Mouse (Mus musculus): ENCODE results near the gene Zbtb38. TPM values are rescaled to one million over a fixed set of nuclear protein-coding genes. Genes with fewer than 3 reads are reported as not detected.
"Not testable (repeated sequence)": the region's sequence is repeated elsewhere in the genome, so short reads cannot be mapped to it uniquely, and the experiment has no call there.

Zbtb38 gene
- total RNA-seq, 2 experiments from 2014 or later, result 28.5 to 35.0 TPM

DNA sequence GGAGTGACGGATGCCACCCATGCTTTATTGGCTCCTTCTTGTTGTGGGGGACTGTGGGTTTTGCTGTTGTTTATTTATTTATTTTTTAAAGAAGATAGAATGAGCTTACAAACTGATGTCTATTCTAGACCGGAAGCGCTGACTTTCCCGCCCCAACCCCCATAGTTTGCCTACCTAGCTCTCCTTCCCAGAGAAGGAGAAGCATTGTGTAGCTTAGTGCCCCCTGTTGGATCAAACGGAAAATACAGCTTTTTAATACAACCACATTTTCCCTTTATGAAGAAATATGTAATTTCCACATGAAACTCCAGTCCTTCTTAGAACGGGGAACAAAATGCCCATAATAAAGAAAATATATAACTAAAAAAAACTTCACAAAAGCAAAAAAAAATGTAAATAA, 99.9 kb downstream of the Zbtb38 start:
- intact Hi-C loops (cut with DNase I), result loop anchor here (5.0 kb wide), 1 partner anchor 80 kb away; no protein-coding TSS in a partner anchor
- DNase-seq, result no peak

DNA sequence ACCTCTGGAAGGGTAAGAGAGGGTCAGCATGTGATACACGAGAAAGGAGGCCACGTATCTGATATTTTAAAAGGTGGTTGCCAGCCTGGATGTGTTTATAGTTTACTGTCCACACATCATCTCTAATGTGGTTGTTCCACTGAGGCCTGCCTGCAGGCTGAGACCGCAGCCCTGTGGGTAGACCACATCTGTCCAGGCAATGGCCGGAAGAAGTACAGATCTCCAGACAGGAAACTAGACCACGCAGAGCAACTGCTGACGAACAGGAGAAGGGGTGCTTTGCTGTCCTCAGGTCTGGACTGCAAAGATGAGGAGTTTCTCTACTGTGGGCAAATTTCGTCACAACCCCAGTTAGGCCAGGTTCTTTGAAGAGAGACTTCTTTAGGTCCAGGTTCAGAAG, 101.8 kb downstream of the Zbtb38 start:
- DNase-seq, result no peak
- intact Hi-C loops (cut with DNase I), result loop anchor here (5.0 kb wide), 1 partner anchor 79 kb away; no protein-coding TSS in a partner anchor

DNA sequence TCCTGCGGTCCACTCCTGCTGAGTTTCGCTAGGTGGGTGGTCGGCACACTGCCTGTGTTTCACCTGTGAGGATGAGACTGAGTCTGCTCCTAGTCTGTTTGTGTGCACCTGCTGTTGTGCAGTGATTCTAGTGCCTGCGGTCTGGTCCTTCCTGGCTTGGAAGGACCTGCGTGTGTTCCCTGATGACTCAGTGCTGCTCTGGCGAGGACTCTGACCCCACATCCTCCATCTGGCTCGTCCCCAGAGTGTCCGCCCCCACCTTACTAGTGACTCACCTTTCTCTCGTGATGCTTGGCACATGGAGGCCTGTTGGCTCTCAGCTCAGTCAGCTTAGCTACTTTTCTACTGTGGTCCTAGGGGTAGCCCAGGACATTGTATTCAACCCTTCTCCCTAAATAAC, 102.7 kb downstream of the Zbtb38 start:
- no peak for DNase-seq
- intact Hi-C loops (cut with DNase I), result loop anchor here (5.0 kb wide), 1 partner anchor 78 kb away; no protein-coding TSS in a partner anchor

DNA sequence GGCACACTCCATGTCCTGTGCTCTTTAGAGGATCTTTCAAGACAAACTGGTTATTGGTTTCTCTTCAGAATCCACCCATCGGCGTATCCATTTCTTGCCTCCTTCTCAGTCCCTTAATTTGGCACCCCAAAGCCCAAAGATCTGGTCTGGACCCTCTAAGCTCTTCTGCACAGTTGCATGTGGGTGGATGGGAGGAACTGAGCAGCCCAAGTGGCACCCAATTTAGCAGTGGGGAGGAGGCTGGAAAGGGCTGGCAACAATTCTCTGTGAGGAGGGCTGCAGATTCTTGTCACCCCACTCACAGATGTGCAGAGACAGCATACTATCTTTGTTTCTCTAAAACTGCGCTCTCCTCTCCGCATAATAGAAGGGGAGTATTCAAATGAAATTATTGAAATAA, 103.3 kb downstream of the Zbtb38 start:
- intact Hi-C loops (cut with DNase I), result no loop called here
- no peak for DNase-seq

DNA sequence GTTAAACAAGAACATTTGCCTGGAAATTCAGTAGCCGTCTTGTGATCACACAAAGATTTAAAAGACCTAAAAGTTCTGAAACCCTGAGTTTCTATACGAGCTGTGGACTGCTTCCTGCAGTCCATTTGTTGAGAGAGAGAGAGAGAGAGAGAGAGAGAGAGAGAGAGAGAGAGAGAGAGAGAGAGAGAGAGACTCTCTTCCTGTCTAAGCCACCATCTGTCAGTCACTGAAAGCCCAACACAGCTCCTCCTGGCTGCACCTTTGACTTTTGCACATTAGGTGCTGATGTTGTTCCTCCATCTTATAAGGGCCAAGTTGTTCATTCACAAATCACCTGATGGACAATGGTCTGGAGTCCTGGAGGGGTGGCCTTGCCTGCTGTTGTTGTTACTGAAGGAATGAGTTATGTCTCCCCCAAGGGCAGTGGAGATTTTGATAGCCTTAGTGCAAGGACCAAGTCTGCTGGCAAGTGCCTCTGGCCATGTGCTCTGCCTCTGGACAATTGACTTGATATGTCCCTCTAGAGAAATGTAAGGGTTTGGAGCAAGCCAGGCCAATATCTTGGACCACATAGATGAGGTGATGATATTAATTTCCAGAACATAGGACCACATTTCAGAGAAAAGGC, 105.8 kb downstream of the Zbtb38 start:
- intact Hi-C loops (cut with DNase I), result no loop called here
- DNase-seq, result no peak

DNA sequence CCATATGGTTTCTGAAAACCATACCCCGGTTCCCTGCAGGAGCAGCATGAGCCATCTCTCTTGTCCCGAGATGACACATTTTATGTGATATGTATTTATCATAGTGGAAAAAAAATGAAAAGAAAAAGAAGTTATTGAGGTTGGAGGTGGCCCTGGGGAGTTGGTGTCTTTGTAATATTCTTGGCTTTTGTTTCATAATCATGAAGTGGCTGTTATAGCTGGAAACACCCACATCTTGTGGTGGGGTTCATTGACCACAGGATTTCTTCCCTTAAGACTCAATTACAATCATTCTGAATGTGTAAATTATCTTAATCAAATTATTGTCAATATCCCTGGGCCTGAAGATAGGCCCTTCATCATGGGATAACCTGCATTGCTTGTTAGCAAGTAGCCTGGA, 107.8 kb downstream of the Zbtb38 start:
- no peak for DNase-seq
- intact Hi-C loops (cut with DNase I), result no loop called here

DNA sequence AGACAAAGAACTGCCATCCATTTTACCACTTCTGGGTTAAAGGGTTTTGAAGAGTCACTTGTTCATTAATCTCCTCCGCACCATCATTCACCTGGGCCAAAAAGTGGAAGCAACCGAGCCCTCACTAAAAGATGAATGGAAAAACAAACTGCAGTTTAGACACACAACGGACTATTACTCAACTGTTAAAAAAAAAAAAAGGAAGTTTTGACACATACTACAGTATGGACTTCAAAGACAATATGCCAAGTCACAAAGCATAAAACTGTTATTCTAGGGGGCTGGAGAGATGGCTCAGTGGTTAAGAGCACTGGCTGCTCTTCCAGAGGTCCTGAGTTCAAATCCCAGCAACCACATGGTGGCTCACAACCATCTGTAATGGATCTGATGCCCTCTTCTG, 108.6 kb downstream of the Zbtb38 start:
- intact Hi-C loops (cut with DNase I); DNase-seq: not testable (repeated sequence)

DNA sequence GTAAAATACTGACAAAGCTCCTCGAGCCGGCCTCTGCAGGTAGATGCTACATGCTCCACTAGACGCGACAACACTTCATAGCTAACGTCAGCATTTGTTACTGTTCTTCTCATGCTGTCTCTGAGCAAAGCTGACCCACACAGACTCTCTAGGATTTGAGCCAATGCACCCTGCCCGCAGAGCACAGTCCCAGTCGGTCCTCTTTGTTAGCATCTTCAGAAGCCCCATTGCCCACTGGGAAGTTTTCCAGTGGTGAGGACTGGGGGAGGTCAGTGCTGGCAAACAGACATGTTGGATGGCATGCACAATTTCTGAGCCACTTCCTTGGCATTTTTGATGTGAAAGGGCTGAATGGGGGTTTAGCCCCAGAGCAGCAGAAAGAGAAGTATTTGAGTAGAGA, 113.2 kb downstream of the Zbtb38 start:
- intact Hi-C loops (cut with DNase I), result no loop called here
- no peak for DNase-seq

DNA sequence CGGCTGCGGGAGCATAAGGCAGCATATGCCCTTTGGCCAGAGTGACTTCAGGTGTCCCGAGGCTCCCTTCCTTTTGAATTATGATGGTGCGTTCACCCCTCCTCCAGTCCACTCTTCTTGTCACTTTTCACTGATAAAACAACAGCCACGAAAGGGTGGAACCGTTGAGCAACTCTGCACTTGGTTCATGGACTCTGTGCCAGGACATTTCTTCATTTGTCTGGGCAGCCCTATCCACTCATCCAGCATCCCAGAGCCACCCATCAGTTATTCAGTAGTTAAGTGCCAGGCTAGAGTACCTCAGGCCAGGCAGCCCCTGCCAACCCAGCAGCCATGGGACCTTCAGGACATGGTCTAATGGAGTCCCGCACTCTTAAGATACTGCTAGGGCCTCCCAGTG, 114.1 kb downstream of the Zbtb38 start:
- DNase-seq, result no peak
- intact Hi-C loops (cut with DNase I), result no loop called here

DNA sequence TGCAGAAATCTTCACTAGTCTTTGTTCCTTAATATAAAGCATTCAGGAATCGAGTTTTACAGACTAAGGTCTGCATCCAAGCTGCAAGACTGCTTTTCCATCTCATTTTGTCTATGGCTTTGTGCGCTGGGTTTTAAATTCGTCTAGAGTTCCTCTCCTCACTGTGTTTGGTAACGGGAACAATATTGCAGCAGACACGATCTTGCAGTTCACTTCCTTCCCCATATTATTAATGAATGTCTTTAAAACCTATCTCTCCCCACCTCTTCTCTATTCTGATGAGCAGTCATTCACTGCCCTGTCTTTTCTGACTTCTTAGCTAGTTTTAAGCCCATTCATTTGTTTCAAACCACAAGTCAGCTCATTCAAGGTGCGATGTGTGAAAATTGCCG, 115.5 kb downstream of the Zbtb38 start:
- no peak for DNase-seq
- intact Hi-C loops (cut with DNase I), result no loop called here

DNA sequence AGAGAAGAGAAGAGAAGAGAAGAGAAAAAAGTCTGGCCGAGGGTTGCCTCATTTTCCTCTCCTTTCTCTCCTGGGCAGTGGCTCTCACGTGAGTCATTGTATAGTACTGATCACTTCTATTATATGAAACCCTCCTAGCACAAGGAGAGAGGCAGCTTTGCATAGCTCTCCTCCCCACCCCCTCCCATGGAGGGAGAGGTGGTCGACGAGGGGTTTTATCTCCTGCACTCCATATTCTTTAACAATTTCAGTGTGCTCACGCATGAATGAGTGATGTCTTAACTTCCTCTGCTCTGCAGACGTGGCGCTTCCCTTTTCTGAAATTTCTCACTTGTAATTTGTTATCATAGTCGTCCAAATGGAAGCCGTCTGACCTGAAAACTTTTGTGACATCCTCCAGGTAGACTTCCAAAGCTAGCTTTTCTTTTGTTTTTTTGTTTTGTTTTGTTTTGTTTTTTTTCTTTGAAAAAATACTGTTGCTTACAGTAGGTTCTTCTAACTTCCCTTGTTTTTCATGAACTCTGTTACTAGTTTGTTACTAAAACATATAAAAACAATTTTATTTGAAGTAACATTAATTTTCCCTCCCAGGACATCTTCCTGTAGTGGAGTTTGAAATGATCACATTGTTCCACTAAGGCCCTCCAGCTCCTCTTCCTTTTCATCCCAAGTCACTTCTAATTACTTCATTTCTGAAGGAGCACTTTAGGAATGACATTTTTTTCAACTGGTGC, 116.0 kb downstream of the Zbtb38 start:
- intact Hi-C loops (cut with DNase I), result no loop called here
- DNase-seq, result no peak

DNA sequence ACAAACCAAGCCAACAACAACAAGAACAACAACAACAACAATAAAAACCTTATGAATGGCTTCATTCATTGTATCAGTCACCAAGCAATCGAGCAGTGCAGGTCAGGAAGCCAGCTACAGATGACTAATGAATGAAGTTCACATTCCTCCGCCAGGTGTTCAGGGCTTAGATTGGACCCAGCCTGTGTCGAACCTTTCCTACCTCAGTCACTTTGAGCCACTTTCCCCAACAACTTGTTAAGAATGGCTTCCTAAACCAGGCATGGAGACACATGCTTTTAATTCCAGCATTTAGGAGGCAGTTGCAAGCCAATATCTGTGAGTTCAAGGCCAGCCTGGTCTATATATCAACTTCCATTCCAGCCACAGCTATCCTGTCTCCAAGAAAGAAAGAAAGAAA, 116.7 kb downstream of the Zbtb38 start:
- intact Hi-C loops (cut with DNase I), result no loop called here

DNA sequence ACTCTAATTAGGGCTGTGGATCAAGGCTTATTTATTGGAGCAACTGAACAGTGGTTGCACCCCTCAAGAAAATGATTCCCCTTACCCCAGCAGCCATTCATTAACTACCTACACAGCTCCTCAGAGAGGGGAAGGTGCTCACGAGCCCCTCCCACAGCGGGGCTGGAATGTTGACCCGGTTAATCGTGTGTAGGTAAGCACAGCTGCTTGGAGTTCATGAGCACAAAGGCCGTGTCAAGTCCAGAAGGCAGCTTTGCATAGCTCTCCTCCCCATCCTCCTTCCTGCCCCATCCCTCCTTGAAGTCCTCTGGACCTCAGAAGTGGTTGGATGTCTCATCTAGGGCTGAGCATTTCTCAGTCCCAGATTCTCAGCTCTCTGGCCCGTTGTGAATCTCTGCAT, 117.5 kb downstream of the Zbtb38 start:
- DNase-seq, result no peak
- intact Hi-C loops (cut with DNase I), result no loop called here

More for the DNA sequence above, 116.7 kb downstream of the Zbtb38 start:
- no peak for DNase-seq

DNA sequence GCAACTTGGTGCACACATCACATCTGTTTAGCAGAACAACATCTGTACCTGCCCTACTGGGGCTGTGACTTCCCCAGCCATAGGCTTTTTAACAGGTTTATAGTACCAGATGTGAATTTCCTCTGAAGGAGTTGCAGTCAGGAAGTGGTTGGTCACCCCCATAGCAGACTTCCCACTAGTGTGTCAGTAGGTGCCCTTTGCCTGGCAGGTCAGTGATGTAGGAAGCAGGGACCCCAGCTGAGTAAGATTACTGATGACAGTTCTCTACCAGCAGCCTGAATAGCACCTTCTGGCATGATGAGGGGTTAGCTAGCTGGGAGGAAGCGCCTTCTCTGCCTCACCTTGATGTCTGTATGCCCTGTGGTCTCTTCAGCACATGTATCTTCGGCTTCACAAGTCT, 118.9 kb downstream of the Zbtb38 start:
- DNase-seq, result no peak
- intact Hi-C loops (cut with DNase I), result loop anchor here (5.0 kb wide), 1 partner anchor 34 kb away; no protein-coding TSS in a partner anchor

Other genes starting within 250 kb of the Zbtb38 start
- gene Gm28729, start 227.6 kb downstream of the Zbtb38 start, total RNA-seq (2021), result not detected
- gene Rasa2, start 121.2 kb downstream of the Zbtb38 start, total RNA-seq (2021), result 1 to 10 TPM; 8.5 to 8.9 TPM
- gene Pxylp1, start 139.8 kb upstream of the Zbtb38 start, total RNA-seq (2021), result 10 to 100 TPM; 17.4 to 20.9 TPM